Mouse (Mus musculus): ENCODE data around the gene Erbin. TPM values are rescaled to one million over a fixed set of nuclear protein-coding genes. Genes with fewer than 3 reads are reported as not detected.

Gene Erbin
- total RNA-seq, 2 experiments from 2014 or later: 37.5 to 39.2 TPM

GRCm38 (mm10) chr13:103859041-103859440 is 61.3 kb downstream of the Erbin start:
- H3K27ac ChIP-seq: no peak overlapping the region
- H3K4me3 ChIP-seq: no peak overlapping the region
- no peak for DNase-seq (ENCODE audit: extremely low spot score in 1 of 2, low spot score in 2 of 2)
- TF ChIP-seq CTCF (IDR thresholded peaks at IDR 0.05): no peak
- intact Hi-C loops (cut with DNase I): no loop called here

GRCm38 (mm10) chr13:103847614-103848013 is 72.7 kb downstream of the Erbin start:
- no peak overlapping the region for H3K4me3 ChIP-seq
- DNase-seq (ENCODE audit: extremely low spot score in 1 of 2, low spot score in 2 of 2): no peak
- intact Hi-C loops (cut with DNase I): no loop called here
- no peak overlapping the region for H3K27ac ChIP-seq
- no peak for TF ChIP-seq CTCF (IDR thresholded peaks at IDR 0.05)

- intact Hi-C loops (cut with DNase I): no loop called here
- no peak for TF ChIP-seq CTCF (IDR thresholded peaks at IDR 0.05)
- Histone ChIP-seq H3K4me3 (no peak overlapping the region), H3K27ac (no peak overlapping the region)
- DNase-seq (ENCODE audit: extremely low spot score in 1 of 2, low spot score in 2 of 2): no peak
Measured at GRCm38 (mm10) chr13:103841287-103842201, 78.8 kb downstream of the Erbin start.

- Histone ChIP-seq H3K4me3 (no peak overlapping the region), H3K27ac (no peak overlapping the region)
- TF ChIP-seq CTCF (IDR thresholded peaks at IDR 0.05): no peak
- intact Hi-C loops (cut with DNase I): no loop called here
- no peak for DNase-seq (ENCODE audit: extremely low spot score in 1 of 2, low spot score in 2 of 2)
Measured at GRCm38 (mm10) chr13:103838619-103839018, 81.7 kb downstream of the Erbin start.

GRCm38 (mm10) chr13:103829623-103830135 is 90.6 kb downstream of the Erbin start:
- H3K27ac ChIP-seq: no peak overlapping the region
- intact Hi-C loops (cut with DNase I): no loop called here
- H3K4me3 ChIP-seq: no peak overlapping the region
- no peak for TF ChIP-seq CTCF (IDR thresholded peaks at IDR 0.05)
- DNase-seq (ENCODE audit: extremely low spot score in 1 of 2, low spot score in 2 of 2): no peak

- no peak for TF ChIP-seq CTCF (IDR thresholded peaks at IDR 0.05)
- no peak overlapping the region for H3K27ac ChIP-seq
- DNase-seq (ENCODE audit: extremely low spot score in 1 of 2, low spot score in 2 of 2): no peak
- no peak overlapping the region for H3K4me3 ChIP-seq
- intact Hi-C loops (cut with DNase I): no loop called here
Measured at GRCm38 (mm10) chr13:103822270-103822669, 98.0 kb downstream of the Erbin start.

- Histone ChIP-seq H3K4me3 (no peak overlapping the region), H3K27ac (no peak overlapping the region)
- DNase-seq (ENCODE audit: extremely low spot score in 1 of 2, low spot score in 2 of 2): no peak
- TF ChIP-seq CTCF (IDR thresholded peaks at IDR 0.05): no peak
- intact Hi-C loops (cut with DNase I): no loop called here
Measured at GRCm38 (mm10) chr13:103819377-103819776, 100.9 kb downstream of the Erbin start.

- no peak for TF ChIP-seq CTCF (IDR thresholded peaks at IDR 0.05)
- Histone ChIP-seq H3K4me3 (no peak overlapping the region), H3K27ac (no peak overlapping the region)
- intact Hi-C loops (cut with DNase I): no loop called here
- no peak for DNase-seq (ENCODE audit: extremely low spot score in 1 of 2, low spot score in 2 of 2)
Measured at GRCm38 (mm10) chr13:103817935-103818334, 102.4 kb downstream of the Erbin start.

GRCm38 (mm10) chr13:103807464-103807863 is 112.8 kb downstream of the Erbin start:
- Histone ChIP-seq H3K4me3 (no peak overlapping the region), H3K27ac (no peak overlapping the region)
- TF ChIP-seq CTCF (IDR thresholded peaks at IDR 0.05): no peak
- intact Hi-C loops (cut with DNase I): no loop called here
- no peak for DNase-seq (ENCODE audit: extremely low spot score in 1 of 2, low spot score in 2 of 2)

GRCm38 (mm10) chr13:103806210-103806851 is 114.0 kb downstream of the Erbin start:
- Histone ChIP-seq H3K27ac (no peak overlapping the region), H3K4me3 (no peak overlapping the region)
- peak; percentile 28 to 32 for DNase-seq (ENCODE audit: extremely low spot score in 1 of 2, low spot score in 2 of 2)
- intact Hi-C loops (cut with DNase I): no loop called here
- no peak for TF ChIP-seq CTCF (IDR thresholded peaks at IDR 0.05)

- no peak for DNase-seq (ENCODE audit: extremely low spot score in 1 of 2, low spot score in 2 of 2)
- intact Hi-C loops (cut with DNase I): no loop called here
- no peak overlapping the region for H3K27ac ChIP-seq
- no peak overlapping the region for H3K4me3 ChIP-seq
- no peak for TF ChIP-seq CTCF (IDR thresholded peaks at IDR 0.05)
Measured at GRCm38 (mm10) chr13:103803721-103804120, 116.6 kb downstream of the Erbin start.

GRCm38 (mm10) chr13:103801021-103801420 is 119.3 kb downstream of the Erbin start:
- Histone ChIP-seq H3K4me3 (no peak overlapping the region), H3K27ac (no peak overlapping the region)
- TF ChIP-seq CTCF (IDR thresholded peaks at IDR 0.05): no peak; the same call in 1 of the 2 replicates
- intact Hi-C loops (cut with DNase I): no loop called here
- no peak for DNase-seq (ENCODE audit: extremely low spot score in 1 of 2, low spot score in 2 of 2)
